Mouse (Mus musculus) frontal cortex, adult 2 months (tissue): Measurements from ENCODE around the gene Atf4. TPM values are rescaled to one million over a fixed set of nuclear protein-coding genes. Genes with fewer than 3 reads are reported as not detected.

Source experiments
- DNase-seq, 2 experiments: peaks; one replicate each; pipeline ENCODE4 v3.0.0; 2022; ENCODE audit warnings: low spot score in 1 of 2; ENCODE audit errors: extremely low spot score in 1 of 2
- polyA plus RNA-seq: library from polyadenylated mRNA; depleted of rRNA; stranded (reverse); fragments of >200 nt; gene quantifications from 2 replicates; pipeline ENCODE4 v1.2.3, GENCODE M21; 2012

Gene Atf4
- polyA plus RNA-seq, 1 experiment: 206 TPM

DNA sequence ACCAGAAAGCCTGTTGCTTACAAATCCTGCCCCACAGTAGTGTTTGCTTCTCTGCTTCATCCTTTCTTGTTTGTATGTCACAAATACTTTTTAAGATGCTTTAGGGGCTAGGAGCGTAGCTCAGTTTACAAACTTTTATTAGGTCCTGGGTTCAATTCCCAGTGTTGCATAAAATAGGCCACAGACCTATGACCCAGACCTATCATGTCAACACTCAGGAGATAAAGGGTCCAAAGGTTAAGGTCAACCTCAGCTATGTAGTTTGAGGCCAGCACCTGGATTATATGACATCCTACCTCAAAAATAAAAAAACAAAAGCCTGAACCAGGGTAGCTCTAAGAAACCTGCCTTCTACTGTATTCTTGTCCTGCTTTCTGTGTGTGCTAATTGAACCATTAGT, 6.4 kb upstream of the Atf4 start:
- DNase-seq: no peak

DNA sequence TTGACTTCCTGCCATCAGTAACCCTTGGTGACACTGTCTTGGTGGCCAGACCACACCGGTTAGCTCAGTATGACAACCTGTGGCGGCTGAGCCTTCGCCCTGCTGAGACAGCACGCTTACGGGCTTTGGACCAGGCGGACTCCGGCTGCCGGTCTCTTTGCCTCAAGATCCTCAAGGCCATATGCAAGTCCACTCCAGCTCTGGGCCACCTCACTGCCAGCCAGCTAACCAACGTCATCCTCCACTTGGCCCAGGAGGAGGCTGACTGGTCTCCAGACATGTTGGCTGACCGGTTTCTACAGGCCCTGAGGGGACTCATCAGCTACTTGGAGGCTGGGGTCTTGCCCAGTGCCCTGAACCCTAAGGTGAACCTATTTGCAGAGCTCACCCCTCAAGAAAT, 5.3 kb upstream of the Atf4 start:
- DNase-seq: no peak

GRCm38 (mm10) chr15:80250586-80250985, 4.4 kb upstream of the Atf4 start:
- no peak for DNase-seq

- no peak for DNase-seq
These were observed 1.5 kb upstream of the Atf4 start for GRCm38 (mm10) chr15:80253530-80253929.

- DNase-seq: peak in 1 of 2 experiments; percentile 56
These were observed 777 bp upstream of the Atf4 start for GRCm38 (mm10) chr15:80254207-80254606.

DNA sequence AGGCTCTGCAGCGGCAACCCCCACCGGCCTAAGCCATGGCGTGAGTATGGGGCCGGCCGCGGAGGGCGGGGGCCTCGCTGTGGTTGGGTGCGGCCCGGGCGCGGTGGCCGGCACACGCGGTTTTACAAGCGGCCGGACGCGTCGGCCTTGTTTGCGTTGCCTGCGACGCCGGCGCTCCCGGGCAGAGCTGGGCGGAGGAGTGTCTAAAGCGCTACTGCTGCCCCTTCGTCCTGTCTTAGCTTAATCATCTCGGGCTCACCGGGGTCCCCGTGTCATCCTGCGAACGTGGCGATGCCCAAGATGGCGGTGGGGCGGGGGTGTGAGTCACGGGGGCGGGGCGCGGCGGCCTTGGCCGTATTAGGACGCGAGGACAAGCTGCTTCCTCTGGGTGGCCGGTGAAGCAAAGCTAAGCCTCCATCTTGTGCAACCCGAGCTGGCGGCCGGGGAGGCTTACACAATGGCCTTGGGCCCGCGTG, 700 bp downstream of the Atf4 start:
- peak in 1 of 2 experiments; percentile 63 for DNase-seq

- DNase-seq: peak in 1 of 2 experiments; percentile 27
These were observed 1.3 kb downstream of the Atf4 start for GRCm38 (mm10) chr15:80256242-80256641.

DNA sequence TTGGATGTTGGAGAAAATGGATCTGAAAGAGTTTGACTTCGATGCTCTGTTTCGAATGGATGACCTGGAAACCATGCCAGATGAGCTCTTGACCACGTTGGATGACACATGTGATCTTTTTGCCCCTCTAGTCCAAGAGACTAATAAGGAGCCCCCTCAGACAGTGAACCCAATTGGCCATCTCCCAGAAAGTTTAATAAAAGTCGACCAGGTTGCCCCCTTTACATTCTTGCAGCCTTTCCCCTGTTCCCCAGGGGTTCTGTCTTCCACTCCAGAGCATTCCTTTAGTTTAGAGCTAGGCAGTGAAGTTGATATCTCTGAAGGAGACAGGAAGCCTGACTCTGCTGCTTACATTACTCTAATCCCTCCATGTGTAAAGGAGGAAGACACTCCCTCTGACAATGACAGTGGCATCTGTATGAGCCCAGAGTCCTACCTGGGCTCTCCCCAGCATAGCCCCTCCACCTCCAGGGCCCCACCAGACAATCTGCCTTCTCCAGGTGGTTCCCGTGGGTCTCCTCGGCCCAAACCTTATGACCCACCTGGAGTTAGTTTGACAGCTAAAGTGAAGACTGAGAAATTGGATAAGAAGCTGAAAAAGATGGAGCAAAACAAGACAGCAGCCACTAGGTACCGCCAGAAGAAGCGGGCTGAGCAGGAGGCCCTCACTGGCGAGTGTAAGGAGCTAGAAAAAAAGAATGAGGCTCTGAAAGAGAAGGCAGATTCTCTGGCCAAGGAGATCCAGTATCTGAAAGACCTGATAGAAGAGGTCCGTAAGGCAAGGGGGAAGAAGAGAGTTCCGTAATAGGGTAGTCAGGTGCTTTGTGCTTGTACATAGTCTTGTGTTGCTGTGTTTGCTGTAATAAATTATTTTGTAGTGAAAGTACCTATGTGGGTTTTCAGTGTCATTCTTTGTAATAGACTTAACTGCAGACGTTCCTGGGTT, 1.9 kb downstream of the Atf4 start:
- DNase-seq: no peak

DNA sequence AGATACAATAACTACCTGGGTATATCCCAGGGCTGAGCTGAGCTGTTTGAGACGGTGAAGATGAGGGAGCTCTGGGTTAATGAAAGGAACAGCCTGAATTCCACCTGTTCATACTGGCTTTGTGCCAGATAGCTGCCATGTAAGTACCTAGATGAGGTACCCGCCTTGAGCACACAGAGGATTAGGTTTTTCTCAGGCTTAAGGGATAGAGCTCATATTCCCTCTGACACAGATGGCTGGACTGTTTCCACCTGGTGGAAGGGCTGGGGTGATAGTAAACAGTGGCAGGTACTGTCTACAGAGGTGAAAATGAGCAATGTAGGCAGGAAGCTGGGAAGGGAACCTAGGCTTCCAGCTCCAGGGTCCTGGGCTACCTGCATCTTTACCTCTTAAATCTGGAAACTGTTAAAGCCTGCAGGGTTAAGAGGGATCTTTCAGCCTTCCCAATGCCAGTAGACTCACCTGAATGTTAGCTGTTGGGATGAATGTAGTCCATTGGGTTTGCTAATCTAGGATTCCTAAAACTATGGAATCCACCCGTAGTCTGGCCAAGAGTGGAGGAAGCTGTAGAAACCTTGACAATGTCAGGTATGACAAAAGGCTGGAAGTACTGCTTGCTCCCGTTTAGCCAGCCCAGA, 2.7 kb downstream of the Atf4 start:
- no peak for DNase-seq

- DNase-seq: no peak
These were observed 3.5 kb downstream of the Atf4 start for GRCm38 (mm10) chr15:80258240-80259170.

- DNase-seq: no peak
These were observed 4.5 kb downstream of the Atf4 start for GRCm38 (mm10) chr15:80259406-80260045.

DNA sequence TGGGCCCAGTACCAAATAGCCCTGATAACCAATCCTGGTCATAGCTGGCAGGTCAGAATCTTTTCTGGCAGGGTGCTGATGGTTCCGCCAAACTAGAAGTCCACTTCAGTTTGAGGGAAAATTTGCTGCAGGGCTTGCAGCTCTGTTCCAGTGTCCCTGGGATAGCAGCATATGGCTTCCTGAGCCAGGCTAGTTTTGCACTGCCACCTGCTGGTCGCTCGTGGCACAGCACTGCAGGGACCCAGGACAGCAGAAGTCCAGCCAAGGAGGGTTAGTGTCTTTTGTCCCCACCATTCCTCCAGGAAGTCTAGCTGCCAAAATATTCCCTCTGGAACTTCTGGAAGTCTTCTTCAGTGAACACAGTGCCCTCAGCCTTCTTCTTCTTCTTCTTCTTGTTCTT, 5.7 kb downstream of the Atf4 start:
- DNase-seq: peak in 1 of 2 experiments; percentile 92

DNA sequence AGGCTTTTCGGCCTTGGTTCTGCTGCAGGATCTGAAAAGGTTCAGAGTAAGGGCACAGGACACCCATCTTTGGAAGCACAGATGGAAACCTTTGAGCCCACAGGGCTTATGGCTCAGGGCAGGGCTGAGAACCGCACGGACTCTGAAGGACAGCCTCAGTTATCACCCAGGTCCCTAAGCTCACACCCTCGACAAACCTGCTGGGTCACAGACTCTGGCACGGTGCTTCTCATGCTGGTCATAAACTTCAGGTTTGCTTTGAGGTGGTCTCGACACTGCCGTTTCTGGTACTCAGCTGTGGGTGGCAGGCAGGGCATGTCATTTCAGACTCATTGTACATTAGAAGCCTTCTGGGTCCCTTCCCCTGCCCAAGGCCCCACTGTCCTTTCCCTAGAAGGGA, 6.1 kb downstream of the Atf4 start:
- DNase-seq: no peak

GRCm38 (mm10) chr15:80263610-80264575, 8.9 kb downstream of the Atf4 start, which contains the start of gene Rps19bp1:
TSS of gene Rps19bp1 (minus strand) at chr15:80264315.
- DNase-seq: peak; percentile 70 to 93

- DNase-seq: peak; percentile 77 to 95
These were observed 11.3 kb downstream of the Atf4 start for GRCm38 (mm10) chr15:80266281-80266680.

DNA sequence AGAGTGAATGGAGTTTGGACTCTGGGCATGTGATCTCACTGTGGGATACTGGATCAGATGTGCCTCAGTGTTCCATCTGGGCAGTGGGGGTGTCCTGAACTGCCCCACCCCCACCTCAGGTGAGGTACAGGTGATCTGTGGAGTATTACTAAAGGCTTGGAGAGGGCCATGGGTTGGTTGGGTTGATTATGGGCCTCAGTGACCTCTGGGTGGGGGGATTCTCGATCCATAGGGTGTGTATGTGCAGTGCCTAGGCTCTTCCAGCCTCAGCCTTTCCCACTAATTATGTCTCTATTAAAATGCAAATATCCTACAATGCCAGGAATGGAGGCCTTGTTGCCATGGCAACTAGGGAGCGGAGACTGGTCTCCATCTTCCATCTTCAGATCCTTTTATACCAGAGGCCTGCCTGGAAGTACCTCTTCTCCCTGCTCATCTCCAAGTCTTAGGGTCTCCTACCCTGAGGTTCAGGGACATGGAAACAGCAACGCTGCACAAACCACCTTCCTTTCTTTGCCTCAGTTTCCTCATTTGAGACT, 16.9 kb downstream of the Atf4 start:
- DNase-seq: no peak

DNA sequence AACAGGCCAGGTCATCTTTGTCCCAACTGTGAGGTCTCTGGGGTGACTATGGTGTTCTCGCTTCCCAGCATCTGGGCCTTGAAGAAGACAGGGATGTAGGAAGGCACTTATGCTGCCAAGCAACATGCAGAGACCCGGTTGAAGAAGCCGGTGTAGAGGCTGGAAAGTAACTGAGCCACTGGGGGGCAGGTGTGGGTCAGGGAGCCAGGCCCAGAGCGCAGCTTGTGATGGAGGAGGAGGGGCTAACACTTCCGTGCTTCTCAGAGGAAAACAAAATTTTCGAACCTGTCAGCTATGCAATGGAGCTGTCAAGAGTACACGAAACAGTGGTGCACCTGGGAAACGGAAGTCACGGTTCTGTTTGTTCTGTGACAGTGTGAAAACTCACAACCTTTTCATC, 22.1 kb downstream of the Atf4 start:
- DNase-seq: peak in 1 of 2 experiments; percentile 25

DNA sequence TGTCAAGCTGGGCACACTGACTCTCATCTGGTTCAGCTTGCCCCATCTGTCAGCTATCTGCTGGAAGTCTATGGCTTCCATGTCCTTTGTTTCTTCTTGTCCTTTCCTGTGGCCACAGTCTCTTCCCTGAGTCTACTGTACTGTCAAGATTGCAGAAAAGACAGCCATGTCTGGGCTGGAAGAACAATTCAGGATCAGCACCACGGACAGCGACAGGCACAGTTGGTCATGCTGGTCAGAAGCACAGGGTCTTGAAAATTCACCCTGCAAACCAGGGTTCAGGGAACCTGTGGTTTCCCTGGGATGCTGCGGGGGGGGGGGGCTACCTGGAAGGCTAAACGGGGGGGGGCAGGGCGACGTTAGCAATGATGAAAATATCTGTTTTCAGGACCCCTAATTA, 22.6 kb downstream of the Atf4 start:
- DNase-seq: no peak
